Mouse (Mus musculus) fibroblast of lung, adult 2 months (primary cell): ENCODE measurements at regions not wholly inside any gene's neighbourhood (a gene's known extent, or its start where the extent isn't known, plus 50 kb on each side); places are given as distances from the start of the nearest gene placed in this dataset.
A peak's percentile ranks its signal among the peaks of the same experiment; 100 is the strongest.

Experiments used
- DNase-seq: peaks from one replicate; pipeline ENCODE4 v3.0.0-alpha.2; 2011; ENCODE audit warnings: low read depth

- DNase-seq: no peak
Measured at GRCm38 (mm10) chr13:75204417-75204816, 114.8 kb downstream of the Pcsk1 start.

GRCm38 (mm10) chr13:75223944-75224343 lies 134.3 kb downstream of the Pcsk1 start:
- DNase-seq: no peak

- DNase-seq: no peak
Measured at GRCm38 (mm10) chr13:75225581-75226297, 136.1 kb downstream of the Pcsk1 start.

GRCm38 (mm10) chr13:75227616-75228277 lies 138.1 kb downstream of the Pcsk1 start:
- peak; percentile 42 for DNase-seq

- DNase-seq: peak; percentile 29
Measured at GRCm38 (mm10) chr13:75236424-75236823, 146.8 kb downstream of the Pcsk1 start.
